Comparison of ENCODE assay signal across 1 mouse cellular context in genomic region chr4:123548317-123548716, GRCm38 (mm10).
TF ChIP-seq lines count a peak whose summit lies in the region.

No protein-coding gene starts in this region.

TF ChIP-seq in CH12.LX, 34 proteins besides CTCF, POLR2A, EP300 and RAD21 (continued from another document):
- TF ChIP-seq GABPA (IDR thresholded peaks at IDR 0.05; ENCODE audit: insufficient replicate concordance, low read depth, low read length) = no peak
